Mouse (Mus musculus) gastrocnemius, adult 18-20 months (tissue): ENCODE data around the gene Agbl4. TPM values are rescaled to one million over a fixed set of nuclear protein-coding genes. Genes with fewer than 3 reads are reported as not detected.

ENCODE experiments used
- DNase-seq: peaks from one replicate; pipeline ENCODE4 v3.0.0; 2021; ENCODE audit warnings: low spot score
- total RNA-seq, 2 experiments: library from RNA; stranded (reverse); gene quantifications; 2 replicates each; pipeline ENCODE4 v1.2.3; 2021

Gene Agbl4
- total RNA-seq, 2 experiments from 2014 or later: not detected

- DNase-seq: no peak
Observed at GRCm38 (mm10) chr4:111399784-111400183, 1002.3 kb downstream of the Agbl4 start.

GRCm38 (mm10) chr4:111400676-111401075 is 1003.2 kb downstream of the Agbl4 start:
- no peak for DNase-seq

GRCm38 (mm10) chr4:111403243-111403642 is 1005.8 kb downstream of the Agbl4 start:
- DNase-seq: no peak

GRCm38 (mm10) chr4:111410731-111411130 is 1013.3 kb downstream of the Agbl4 start:
- DNase-seq: no peak

GRCm38 (mm10) chr4:111414399-111414798 is 1016.9 kb downstream of the Agbl4 start:
- DNase-seq: peak; percentile 23

- DNase-seq: peak; percentile 3
Observed at GRCm38 (mm10) chr4:111414818-111415488, 1017.5 kb downstream of the Agbl4 start, which contains the start of gene Bend5. Bend5 (plus strand) TSS chr4:111415006.

- DNase-seq: no peak
Observed at GRCm38 (mm10) chr4:111416126-111416525, 1018.7 kb downstream of the Agbl4 start.

GRCm38 (mm10) chr4:111416551-111416950 is 1019.1 kb downstream of the Agbl4 start:
- DNase-seq: no peak

GRCm38 (mm10) chr4:111417716-111418115 is 1020.3 kb downstream of the Agbl4 start:
- DNase-seq: no peak

GRCm38 (mm10) chr4:111419476-111419875 is 1022.0 kb downstream of the Agbl4 start:
- no peak for DNase-seq

GRCm38 (mm10) chr4:111420031-111420430 is 1022.6 kb downstream of the Agbl4 start:
- DNase-seq: peak; percentile 59

- no peak for DNase-seq
Observed at GRCm38 (mm10) chr4:111420955-111421354, 1023.5 kb downstream of the Agbl4 start.

- DNase-seq: no peak
Observed at GRCm38 (mm10) chr4:111421785-111422184, 1024.3 kb downstream of the Agbl4 start.

- no peak for DNase-seq
Observed at GRCm38 (mm10) chr4:111424371-111424950, 1027.0 kb downstream of the Agbl4 start.

GRCm38 (mm10) chr4:111425170-111425569 is 1027.7 kb downstream of the Agbl4 start:
- no peak for DNase-seq

GRCm38 (mm10) chr4:111431186-111431585 is 1033.7 kb downstream of the Agbl4 start:
- peak; percentile 8 for DNase-seq

- DNase-seq: no peak
Observed at GRCm38 (mm10) chr4:111432013-111432412, 1034.6 kb downstream of the Agbl4 start.

GRCm38 (mm10) chr4:111432417-111432816 is 1035.0 kb downstream of the Agbl4 start:
- DNase-seq: no peak

GRCm38 (mm10) chr4:111441709-111442108 is 1044.2 kb downstream of the Agbl4 start:
- no peak for DNase-seq

- peak; percentile 61 for DNase-seq
Observed at GRCm38 (mm10) chr4:111442435-111443238, 1045.2 kb downstream of the Agbl4 start.

- DNase-seq: no peak
Observed at GRCm38 (mm10) chr4:111443906-111444615, 1046.6 kb downstream of the Agbl4 start.
